Mouse (Mus musculus): ENCODE measurements at regions not wholly inside any gene's neighbourhood (a gene's known extent, or its start where the extent isn't known, plus 50 kb on each side); places are given as distances from the start of the nearest gene placed in this dataset.

DNA sequence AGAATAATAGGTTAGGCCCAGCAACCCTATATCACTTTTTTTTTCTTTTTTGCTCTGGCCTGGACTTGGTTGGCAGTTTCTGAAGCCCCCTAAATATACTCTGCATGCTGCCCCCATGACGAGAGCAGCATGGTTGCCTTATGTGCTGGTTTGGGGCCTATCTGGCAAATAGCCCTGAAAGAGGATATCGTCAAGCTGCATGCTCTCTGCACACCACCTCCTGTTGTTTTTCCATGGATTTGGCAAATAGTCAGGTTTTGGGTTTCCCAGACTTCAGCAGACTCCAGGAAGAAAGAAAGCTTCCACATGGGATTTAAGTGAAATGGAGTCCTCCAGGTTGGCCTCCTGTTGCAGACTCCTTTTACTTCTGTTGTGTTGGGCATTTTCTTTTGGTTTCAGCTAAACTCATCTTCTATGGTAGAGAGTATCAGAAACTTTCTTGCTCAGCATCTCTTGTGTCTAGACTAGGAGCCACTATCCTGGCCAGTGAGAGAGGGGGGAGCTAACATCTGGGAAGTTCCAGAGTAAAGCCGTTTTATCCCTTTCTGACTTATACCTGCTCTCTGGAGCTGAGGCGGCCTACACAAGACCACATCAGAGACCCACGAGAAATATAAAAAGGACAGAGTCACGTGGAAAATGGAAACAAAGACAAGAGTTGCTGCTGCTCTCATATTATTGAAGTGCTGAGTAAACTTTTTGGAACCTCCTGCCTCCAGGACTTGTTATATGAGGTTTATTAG, 140.4 kb upstream of the Egfl6 start:
- DNase-seq (ENCODE audit: low spot score in 2 of 2), result no peak

DNA sequence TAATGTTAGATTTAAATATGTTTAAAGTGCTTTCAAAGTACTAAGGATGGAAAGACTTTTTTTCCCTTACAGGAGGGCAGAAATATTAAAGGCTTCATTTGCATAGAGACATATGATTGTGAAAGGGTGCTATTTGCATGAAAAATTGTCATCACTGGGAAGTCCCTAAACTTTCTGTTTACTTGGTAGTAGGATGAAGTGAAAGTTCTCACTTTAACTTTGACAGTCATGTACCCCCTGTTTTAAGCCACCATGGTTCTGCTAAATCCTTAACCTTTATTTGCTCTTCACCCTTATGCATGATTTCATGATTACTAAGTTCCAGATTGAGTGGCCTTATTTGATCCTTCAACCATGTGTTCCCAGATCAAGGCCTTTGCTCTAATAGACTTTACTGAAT, 132.6 kb upstream of the Egfl6 start:
- DNase-seq (ENCODE audit: low spot score in 2 of 2), result no peak

GRCm38 (mm10) chrX:166709306-166709705, 123.8 kb upstream of the Egfl6 start:
- no peak for DNase-seq (ENCODE audit: low spot score in 2 of 2)

DNA sequence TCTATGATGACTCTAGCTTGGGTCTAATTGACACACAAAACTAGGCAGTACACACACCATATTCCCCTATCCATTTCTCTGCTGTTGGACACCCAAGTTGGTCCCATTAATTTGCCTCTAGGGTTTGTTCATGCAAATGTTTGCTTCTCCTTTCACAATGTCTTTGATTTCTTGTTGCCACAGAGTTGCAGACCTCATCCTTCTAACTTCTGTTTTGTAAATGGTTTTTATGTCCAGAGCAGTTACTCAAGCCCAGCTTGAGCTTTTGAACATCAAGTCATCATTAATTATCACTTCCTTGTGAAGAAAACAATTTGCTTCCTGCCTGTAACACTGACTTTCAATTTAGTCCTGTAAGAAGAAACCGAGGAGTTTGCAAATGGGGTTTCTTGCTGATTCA, 122.6 kb upstream of the Egfl6 start:
- no peak for DNase-seq (ENCODE audit: low spot score in 2 of 2)

DNA sequence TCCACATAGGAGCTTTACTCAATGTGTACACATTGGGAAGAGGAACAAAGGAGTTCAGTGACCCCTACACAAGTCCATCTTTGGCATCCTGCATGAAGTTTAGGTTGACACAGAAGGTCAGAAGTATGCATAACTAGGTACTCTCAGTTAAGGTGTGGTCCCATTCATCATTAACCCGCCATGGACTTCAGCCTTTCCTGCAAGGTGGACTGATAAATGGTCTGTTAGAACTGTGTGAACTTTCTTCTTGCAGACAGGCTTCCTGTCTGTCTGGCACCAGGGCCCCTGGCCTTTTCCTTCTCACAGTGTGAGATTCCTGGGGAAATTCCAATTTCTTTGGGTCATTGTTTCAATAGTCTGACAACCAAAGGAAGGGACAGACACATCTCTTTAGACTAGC, 121.5 kb upstream of the Egfl6 start:
- DNase-seq (ENCODE audit: low spot score in 2 of 2), result no peak

GRCm38 (mm10) chrX:166704311-166704710, 118.8 kb upstream of the Egfl6 start:
- DNase-seq (ENCODE audit: low spot score in 2 of 2), result no peak

GRCm38 (mm10) chrX:166694219-166694618, 108.7 kb upstream of the Egfl6 start:
- DNase-seq (ENCODE audit: low spot score in 2 of 2), result no peak

GRCm38 (mm10) chrX:166688779-166689178, 103.3 kb upstream of the Egfl6 start:
- DNase-seq (ENCODE audit: low spot score in 2 of 2), result no peak

DNA sequence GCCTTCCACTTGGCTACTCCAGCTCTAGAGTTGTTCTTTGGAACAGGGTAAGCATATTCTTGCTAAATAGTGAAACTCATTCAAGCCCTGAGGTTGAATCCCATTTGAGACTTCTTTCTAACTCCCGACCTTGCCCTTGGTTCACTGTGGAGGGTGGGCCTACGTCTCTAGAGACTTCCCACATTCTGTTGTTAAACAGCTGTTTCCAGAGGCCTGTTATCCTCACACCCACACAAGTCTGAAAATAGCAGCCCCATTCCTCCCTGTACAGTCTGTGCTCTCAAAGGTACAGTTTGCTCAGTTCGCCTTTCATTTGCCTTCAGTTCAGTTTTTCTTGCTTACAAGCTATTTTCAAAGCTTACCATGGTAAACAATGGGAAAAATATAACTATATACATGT, 87.9 kb upstream of the Egfl6 start:
- DNase-seq (ENCODE audit: low spot score in 2 of 2), result peak in 1 of 2 experiments; percentile 4

GRCm38 (mm10) chrX:166672617-166673016, 87.1 kb upstream of the Egfl6 start:
- no peak for DNase-seq (ENCODE audit: low spot score in 2 of 2)

DNA sequence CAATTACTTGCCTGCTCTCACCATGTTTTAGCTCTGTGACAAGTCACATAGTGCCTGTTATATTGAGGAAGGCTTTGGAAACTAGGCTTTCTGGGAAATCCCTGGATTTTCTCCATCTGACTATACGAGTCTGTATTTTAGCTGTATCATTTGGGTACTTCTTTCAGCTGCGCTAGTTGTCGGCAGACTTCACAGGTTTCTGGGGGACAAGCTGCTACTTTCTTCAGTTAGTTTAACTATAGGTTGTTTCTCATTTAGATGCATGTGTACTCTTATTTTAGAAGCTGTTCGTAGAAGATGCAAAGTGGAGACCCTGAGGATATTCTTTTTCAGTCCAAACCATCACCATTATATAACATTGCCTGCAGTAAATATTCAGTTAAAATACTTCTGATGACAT, 86.3 kb upstream of the Egfl6 start:
- no peak for DNase-seq (ENCODE audit: low spot score in 2 of 2)

DNA sequence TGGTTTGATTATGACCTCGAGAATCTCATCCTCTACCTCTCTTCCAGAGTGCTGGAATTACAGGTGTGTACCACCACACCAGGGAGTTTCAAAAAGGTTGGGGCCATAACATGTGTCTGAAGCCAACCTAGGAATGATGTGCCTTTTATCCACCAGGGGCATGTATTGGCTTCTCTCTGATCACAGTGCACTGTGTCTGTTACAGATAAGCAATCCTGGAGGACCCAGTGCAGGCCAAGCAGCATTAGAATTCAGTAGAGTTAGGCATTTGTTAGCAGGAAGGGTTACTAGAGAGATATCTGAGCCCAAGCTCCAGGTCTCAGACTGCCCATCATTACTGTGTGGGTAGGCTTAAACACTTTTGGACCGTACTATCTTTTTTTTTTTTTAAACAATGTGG, 80.8 kb upstream of the Egfl6 start:
- DNase-seq (ENCODE audit: low spot score in 2 of 2), result no peak

DNA sequence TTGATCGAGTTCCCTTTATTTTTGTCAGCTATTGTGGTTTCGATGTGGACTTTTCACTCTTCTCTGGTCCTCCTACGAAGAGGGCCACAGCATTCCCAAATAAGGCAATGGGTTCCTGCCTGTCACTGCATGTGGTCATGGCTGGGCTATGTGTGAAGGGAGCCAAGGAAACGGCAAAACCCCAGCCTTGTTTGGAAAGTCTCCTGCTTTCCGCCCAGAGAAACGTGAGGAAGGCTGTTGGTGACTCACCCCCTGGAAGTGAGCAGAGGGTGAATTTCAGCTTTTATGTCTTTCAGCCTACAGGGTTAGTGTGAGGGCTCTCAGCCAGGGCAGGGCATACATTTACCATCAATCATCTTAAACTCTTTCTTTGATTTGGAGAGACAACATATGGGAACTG, 76.3 kb upstream of the Egfl6 start:
- DNase-seq (ENCODE audit: low spot score in 2 of 2), result peak; percentile 76 to 81

GRCm38 (mm10) chrX:166661043-166661718, 75.7 kb upstream of the Egfl6 start:
- DNase-seq (ENCODE audit: low spot score in 2 of 2), result peak; percentile 46 to 72

DNA sequence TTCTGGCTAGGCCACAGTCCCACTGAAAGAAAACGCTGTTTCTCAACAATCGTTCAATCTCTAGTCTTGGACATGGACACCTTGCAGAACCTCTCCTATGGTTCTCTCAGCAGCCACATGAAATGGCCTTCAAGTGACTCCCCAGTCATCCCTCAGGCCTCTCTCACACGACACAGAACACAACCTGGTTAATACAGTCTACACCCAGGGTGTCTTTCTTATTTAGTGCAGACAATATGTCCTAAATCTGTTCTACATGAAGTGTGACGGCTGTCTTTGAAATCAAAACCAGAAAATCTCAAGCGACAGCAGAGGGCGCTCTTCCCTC, 75.2 kb upstream of the Egfl6 start:
- no peak for DNase-seq (ENCODE audit: low spot score in 2 of 2)

- DNase-seq (ENCODE audit: low spot score in 2 of 2), result peak in 1 of 2 experiments; percentile 11
Measured at GRCm38 (mm10) chrX:166652400-166652799, 66.9 kb upstream of the Egfl6 start.

DNA sequence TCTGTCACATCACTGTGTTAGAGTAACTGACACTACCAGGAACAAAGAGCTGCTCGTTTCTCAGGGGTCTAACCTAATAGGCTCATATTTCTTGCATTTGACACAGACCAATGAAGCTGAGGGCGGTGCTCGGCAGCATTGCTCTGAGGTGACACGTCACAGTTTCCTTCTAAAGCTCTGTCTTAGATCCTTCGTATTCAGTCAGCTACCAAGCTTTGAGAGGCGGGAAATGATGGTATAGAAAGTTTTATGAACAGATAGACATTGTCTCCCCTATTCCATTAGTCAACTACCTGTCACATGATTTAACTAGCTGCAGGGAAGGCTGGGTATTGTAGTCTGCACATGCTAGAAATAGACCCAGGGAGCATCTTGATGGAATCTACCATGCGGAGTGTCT, 60.2 kb upstream of the Egfl6 start:
- no peak for DNase-seq (ENCODE audit: low spot score in 2 of 2)

DNA sequence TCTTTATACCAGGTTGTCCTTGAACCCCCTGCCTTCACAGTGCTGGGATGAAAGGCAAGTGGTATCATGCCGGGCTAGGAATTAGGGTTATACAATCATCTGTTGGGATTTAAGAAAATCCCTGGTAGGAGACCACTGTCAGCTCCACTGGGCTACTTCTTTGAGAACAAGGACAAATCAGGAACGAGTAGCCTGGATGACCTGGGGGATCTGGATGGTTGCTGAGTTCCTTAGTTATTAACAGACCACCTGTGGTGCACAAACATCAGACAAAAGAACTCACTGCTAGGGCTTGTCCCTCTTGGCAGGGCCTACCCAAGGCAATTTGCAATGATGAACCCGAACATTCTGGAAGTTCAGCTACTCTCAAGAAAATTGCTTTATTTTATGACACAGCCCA, 55.7 kb upstream of the Egfl6 start:
- DNase-seq (ENCODE audit: low spot score in 2 of 2), result no peak

DNA sequence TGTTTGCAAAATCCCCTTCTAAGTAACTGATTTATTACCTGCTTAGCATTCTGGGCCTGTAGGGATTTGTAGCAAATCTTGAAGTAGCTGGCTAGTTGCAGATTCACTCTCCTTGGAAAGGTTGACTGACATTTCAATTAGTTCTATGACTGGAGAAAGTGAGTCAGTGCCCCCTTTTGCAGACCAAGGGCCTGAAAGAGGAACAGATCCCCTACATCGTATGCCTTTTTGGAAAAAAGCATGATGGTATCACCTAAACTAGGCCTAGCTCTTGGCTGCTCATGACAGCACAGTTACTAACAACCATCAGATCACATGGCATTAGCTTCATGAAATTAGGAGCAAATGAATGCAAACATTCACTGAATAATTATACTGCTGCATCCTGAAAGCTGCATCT, 54.7 kb upstream of the Egfl6 start:
- DNase-seq (ENCODE audit: low spot score in 2 of 2), result no peak

All from heart, adult 9 months (tissue).